Mouse (Mus musculus): ENCODE data around the gene Ier3. TPM values are rescaled to one million over a fixed set of nuclear protein-coding genes. Genes with fewer than 3 reads are reported as not detected.

Ier3 gene
- 2.4 and 3.5 TPM in 2 replicates for polyA plus RNA-seq (2014; fragmentation: Nextera tagmentation; extraction: Ambion mirVana)

DNA sequence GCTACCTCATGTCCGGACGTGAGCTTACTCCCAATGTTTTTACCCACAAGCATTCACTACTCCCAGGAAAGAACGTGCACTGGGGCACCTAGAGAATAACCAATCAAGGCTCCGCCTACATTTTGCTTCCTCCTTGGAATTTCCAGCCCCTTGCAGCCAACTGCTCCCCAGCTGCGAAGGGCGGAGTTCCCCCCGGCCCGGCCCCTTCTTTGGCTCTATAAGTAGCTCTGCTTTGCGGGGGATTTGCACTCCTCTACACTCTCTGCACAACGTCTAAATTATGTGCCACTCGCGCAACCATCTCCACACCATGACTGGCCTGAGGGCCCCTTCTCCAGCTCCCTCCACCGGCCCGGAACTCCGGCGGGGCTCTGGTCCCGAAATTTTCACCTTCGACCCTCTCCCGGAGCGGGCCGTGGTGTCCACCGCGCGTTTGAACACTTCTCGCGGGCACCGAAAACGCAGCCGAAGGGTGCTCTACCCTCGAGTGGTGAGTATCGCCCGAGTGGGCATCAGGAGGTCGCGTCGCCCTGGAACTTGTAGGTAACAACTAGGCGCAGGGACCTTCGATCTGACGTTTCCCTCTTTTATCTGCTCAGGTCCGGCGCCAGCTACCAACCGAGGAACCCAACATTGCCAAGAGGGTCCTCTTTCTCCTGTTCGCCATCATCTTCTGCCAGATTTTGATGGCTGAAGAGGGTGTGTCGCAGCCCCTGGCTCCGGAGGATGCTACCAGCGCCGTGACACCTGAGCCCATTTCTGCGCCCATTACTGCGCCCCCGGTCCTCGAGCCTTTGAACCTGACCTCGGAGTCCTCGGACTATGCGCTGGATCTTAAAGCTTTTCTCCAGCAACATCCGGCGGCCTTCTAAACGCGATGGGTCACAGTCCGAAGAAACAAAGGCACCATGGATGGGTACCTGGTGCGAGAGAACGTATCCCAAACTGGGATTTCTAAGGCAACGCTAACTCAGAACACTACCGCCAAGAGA, at the start of gene Ier3:
Ier3 (plus strand) TSS at position 246 of the 992 bp plus-strand sequence.
- peaks cover 12% of the 10 kb centered on the region; the same call in 1 of the 2 replicates for H3K4me1 ChIP-seq (replicated peaks; ENCODE audit: control insufficient read depth, insufficient read depth, low read length)

DNA sequence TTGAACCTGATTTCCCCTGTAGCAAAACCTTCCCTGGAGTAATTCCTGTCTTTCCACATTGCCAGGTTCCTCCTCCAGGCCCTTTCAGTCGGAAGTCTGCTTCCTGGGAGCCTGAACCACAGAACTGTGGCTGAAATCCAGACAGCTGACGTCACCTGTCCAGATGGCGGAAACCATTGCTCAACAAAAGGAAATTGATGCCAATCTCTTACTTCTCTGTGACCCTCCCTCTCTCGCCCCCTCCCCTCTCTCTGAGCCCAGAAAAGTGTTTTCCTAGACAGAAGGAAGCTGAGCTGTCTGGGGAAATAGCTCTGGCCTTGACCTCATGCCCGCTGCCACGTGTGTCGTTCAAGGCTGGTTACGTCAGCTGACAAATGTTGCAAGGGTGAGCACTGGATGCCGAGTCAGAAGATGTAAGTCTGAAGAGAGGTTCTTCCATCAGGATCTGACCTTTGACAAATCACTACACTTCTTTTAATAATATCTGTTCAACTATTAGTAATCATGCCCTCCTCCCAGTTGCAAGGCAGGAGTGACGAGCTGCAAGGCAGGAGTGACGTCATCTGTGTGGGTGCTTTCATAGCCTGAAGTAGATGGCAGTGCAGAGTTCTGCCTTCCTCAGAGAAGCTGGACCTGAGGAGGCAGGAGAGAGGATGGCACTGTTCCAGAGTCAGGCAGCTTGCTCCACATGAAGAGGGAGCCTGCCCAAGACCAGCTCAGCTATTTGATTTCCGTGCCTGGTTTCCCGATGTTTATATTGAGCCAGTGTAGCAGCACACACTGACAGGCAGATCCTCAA, 44.5 kb upstream of the Ier3 start:
- H3K36me3 ChIP-seq (ENCODE audit: control insufficient read depth, insufficient read depth, low read length) = no peaks in the 10 kb centered on the region
- no peak overlapping the region for H3K4me3 ChIP-seq (ENCODE audit: low read depth, low read length)
- 72% methylated on average over 13 of the region's 13 CpGs for WGBS
- no peaks in the 10 kb centered on the region for H3K4me1 ChIP-seq (replicated peaks; ENCODE audit: control insufficient read depth, insufficient read depth, low read length)
- H3K27ac ChIP-seq (ENCODE audit: low read depth, low read length) = no peak overlapping the region
- no peak overlapping the region for H3K9ac ChIP-seq (ENCODE audit: low read length)
- H3K9me3 ChIP-seq (ENCODE audit: control insufficient read depth, low read length) = no peaks in the 10 kb centered on the region
- ATAC-seq (replicated peaks; ENCODE audit: low FRiP score) = no peak
- no peaks in the 10 kb centered on the region for H3K27me3 ChIP-seq (ENCODE audit: control insufficient read depth, insufficient read depth, low read length)
- no peak overlapping the region for H3K4me2 ChIP-seq (ENCODE audit: low read depth, low read length, severe bottlenecking)
- DNase-seq (ENCODE audit: low spot score) = no peak

More for the DNA sequence above, at the start of gene Ier3:
- under 1% methylated on average over 62 of the region's 62 CpGs for WGBS
- Histone ChIP-seq H3K9ac (ENCODE audit: low read length) (peak within 1 kb of the TSS; percentile 57), H3K36me3 (ENCODE audit: control insufficient read depth, insufficient read depth, low read length) (no peaks in the 10 kb centered on the region; the same call in 1 of the 2 replicates), H3K27me3 (ENCODE audit: control insufficient read depth, insufficient read depth, low read length) (no peaks in the 10 kb centered on the region), H3K4me2 (ENCODE audit: low read depth, low read length, severe bottlenecking) (peak within 1 kb of the TSS; percentile 94), H3K27ac (ENCODE audit: low read depth, low read length) (no peak within 1 kb of the TSS), H3K4me3 (ENCODE audit: low read depth, low read length) (peak within 1 kb of the TSS; percentile 53), H3K9me3 (ENCODE audit: control insufficient read depth, low read length) (no peaks in the 10 kb centered on the region)
- DNase-seq (ENCODE audit: low spot score) (peak; percentile 89), ATAC-seq (replicated peaks; ENCODE audit: low FRiP score) (peak; percentile 40; the same call in 1 of the 2 replicates)

DNA sequence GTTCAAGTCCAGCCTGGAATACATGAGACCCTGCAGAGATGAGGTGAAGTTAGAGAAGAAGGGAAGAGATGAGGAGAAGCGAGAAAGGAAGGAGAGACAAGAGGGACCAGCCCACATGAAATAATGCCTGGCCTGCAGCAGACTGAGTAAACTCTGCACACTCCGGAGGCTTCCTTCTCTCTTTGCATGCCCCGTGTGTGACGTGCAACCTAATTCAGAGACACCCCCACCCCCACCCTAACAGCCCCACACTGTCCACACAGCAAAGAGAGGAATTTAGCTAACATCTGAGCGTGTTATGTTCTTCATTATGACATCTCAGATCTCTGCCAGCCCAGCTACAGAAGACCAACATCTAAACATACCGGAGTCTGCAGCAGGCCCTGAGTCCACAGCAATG, 42.5 kb upstream of the Ier3 start:
- Histone ChIP-seq H3K9me3 (ENCODE audit: control insufficient read depth, low read length) (no peaks in the 10 kb centered on the region), H3K27me3 (ENCODE audit: control insufficient read depth, insufficient read depth, low read length) (no peaks in the 10 kb centered on the region), H3K9ac (ENCODE audit: low read length) (no peak overlapping the region), H3K36me3 (ENCODE audit: control insufficient read depth, insufficient read depth, low read length) (no peaks in the 10 kb centered on the region), H3K4me1 (replicated peaks; ENCODE audit: control insufficient read depth, insufficient read depth, low read length) (no peaks in the 10 kb centered on the region), H3K4me3 (ENCODE audit: low read depth, low read length) (no peak overlapping the region), H3K4me2 (ENCODE audit: low read depth, low read length, severe bottlenecking) (no peak overlapping the region), H3K27ac (ENCODE audit: low read depth, low read length) (no peak overlapping the region)
- DNase-seq (ENCODE audit: low spot score) (no peak), ATAC-seq (replicated peaks; ENCODE audit: low FRiP score) (no peak)
- WGBS = 74% methylated on average over 6 of the region's 6 CpGs

DNA sequence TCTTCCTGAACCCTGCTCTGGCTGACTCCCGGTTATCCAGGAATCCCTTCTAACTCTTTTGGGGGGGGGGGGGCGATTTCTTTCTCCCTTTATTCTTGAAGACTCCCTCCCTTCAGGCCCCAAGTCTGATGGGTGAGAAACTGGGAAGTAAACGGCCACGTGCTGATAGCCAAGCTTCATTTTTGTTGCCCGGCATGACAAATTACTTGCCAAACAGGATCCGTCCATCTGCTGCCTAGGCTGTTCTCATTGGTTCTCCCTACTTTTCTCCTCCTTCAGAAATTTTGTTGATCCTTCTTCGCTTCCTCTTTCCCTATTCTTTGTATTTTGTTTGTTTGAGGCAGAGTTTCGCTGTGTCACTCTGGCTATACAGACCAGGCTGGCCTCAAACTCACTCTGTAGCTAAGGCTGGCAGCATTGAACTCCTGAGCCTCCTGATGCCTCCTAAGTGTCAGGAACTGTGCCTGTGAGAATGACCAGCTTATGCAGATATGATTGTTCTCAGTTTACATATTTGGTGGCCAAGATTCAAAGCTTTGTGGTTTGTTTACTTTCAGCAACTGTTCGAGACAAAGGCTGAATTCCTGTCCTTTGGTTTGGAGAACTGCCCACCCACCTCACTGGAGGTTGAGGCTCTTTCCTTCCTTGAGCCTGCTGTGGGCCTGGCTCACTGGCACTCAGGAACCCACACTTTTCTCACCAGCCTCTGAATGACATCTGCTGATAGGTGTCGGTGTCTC, 41.8 kb upstream of the Ier3 start:
- DNase-seq (ENCODE audit: low spot score) (no peak), ATAC-seq (replicated peaks; ENCODE audit: low FRiP score) (no peak)
- H3K4me2 ChIP-seq (ENCODE audit: low read depth, low read length, severe bottlenecking) = no peak overlapping the region
- no peaks in the 10 kb centered on the region for H3K9me3 ChIP-seq (ENCODE audit: control insufficient read depth, low read length)
- H3K27me3 ChIP-seq (ENCODE audit: control insufficient read depth, insufficient read depth, low read length) = no peaks in the 10 kb centered on the region
- no peaks in the 10 kb centered on the region for H3K4me1 ChIP-seq (replicated peaks; ENCODE audit: control insufficient read depth, insufficient read depth, low read length)
- no peak overlapping the region for H3K9ac ChIP-seq (ENCODE audit: low read length)
- 80% methylated on average over 10 of the region's 10 CpGs for WGBS
- no peak overlapping the region for H3K27ac ChIP-seq (ENCODE audit: low read depth, low read length)
- no peaks in the 10 kb centered on the region for H3K36me3 ChIP-seq (ENCODE audit: control insufficient read depth, insufficient read depth, low read length)
- H3K4me3 ChIP-seq (ENCODE audit: low read depth, low read length) = no peak overlapping the region

DNA sequence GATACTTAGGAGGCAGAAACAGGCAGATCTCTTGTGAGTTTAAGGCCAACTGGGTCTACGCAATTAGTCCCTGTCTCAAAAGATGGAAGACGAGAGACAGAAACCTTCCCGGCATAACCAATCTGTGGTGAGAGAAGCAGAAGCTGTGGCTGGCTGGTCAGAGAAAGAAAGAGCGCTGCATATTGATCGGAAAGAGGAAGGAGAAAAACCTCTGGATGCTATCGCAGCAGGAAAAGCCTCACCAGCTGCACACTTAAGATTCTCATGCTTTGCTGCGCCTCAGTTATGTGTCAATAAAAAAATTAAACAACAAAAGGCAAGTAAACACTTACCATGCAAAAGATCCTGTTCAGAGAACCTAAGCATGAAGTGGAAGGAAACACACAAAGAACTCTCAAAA, 41.1 kb upstream of the Ier3 start:
- Histone ChIP-seq H3K27me3 (ENCODE audit: control insufficient read depth, insufficient read depth, low read length) (no peaks in the 10 kb centered on the region), H3K9me3 (ENCODE audit: control insufficient read depth, low read length) (no peaks in the 10 kb centered on the region), H3K27ac (ENCODE audit: low read depth, low read length) (no peak overlapping the region), H3K36me3 (ENCODE audit: control insufficient read depth, insufficient read depth, low read length) (no peaks in the 10 kb centered on the region), H3K4me1 (replicated peaks; ENCODE audit: control insufficient read depth, insufficient read depth, low read length) (no peaks in the 10 kb centered on the region), H3K4me3 (ENCODE audit: low read depth, low read length) (no peak overlapping the region), H3K9ac (ENCODE audit: low read length) (no peak overlapping the region), H3K4me2 (ENCODE audit: low read depth, low read length, severe bottlenecking) (no peak overlapping the region)
- DNase-seq (ENCODE audit: low spot score) = no peak
- WGBS = 92% methylated on average over 7 of the region's 7 CpGs
- ATAC-seq (replicated peaks; ENCODE audit: low FRiP score) = no peak

DNA sequence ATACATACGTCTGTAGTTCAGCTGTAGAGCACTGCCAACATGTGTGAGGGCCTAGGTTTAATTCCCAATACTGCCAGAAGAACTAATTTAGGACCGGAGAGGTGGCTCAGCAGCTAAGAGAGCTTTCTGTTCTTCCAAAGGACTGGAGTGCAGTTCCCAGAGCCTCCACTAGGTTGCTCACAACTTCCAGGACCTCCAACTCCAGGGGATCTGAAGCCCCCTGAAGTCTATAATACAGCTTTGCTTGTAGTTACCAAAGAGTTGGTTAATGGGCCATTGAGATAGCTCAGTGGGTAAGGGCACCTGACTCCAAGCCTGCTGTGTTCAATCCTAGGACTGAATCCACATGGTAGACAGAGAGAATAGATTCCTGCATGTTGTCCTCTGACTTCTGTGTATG, 39.1 kb upstream of the Ier3 start:
- Histone ChIP-seq H3K4me1 (replicated peaks; ENCODE audit: control insufficient read depth, insufficient read depth, low read length) (no peaks in the 10 kb centered on the region), H3K4me3 (ENCODE audit: low read depth, low read length) (no peak overlapping the region), H3K4me2 (ENCODE audit: low read depth, low read length, severe bottlenecking) (no peak overlapping the region), H3K27me3 (ENCODE audit: control insufficient read depth, insufficient read depth, low read length) (no peaks in the 10 kb centered on the region), H3K36me3 (ENCODE audit: control insufficient read depth, insufficient read depth, low read length) (no peaks in the 10 kb centered on the region), H3K9ac (ENCODE audit: low read length) (no peak overlapping the region), H3K9me3 (ENCODE audit: control insufficient read depth, low read length) (no peaks in the 10 kb centered on the region), H3K27ac (ENCODE audit: low read depth, low read length) (no peak overlapping the region)
- WGBS = 71% methylated on average over 2 of the region's 2 CpGs
- peak; percentile 63 for DNase-seq (ENCODE audit: low spot score)
- ATAC-seq (replicated peaks; ENCODE audit: low FRiP score) = no peak

DNA sequence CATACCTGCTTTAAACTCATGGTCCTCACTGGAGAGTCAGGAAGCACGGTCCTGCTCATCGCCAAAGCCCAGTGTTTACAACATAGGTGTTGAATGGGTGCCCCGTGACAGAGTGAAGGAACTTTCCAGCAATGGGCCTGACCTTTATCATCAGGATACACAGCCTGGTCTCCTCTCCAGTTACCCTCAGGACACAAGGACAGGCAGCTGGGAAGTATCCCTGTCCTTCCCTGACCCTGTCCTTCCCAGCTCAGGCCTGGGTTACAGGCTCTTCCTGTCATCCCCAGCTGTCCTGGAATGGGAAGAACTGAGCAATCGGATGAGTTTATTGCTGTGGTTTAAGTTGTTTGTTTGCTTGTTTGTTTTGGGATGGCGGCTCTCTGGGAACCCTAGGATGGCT, 38.6 kb upstream of the Ier3 start:
- DNase-seq (ENCODE audit: low spot score) (no peak), ATAC-seq (replicated peaks; ENCODE audit: low FRiP score) (no peak)
- no peaks in the 10 kb centered on the region for H3K27me3 ChIP-seq (ENCODE audit: control insufficient read depth, insufficient read depth, low read length)
- no peaks in the 10 kb centered on the region for H3K4me1 ChIP-seq (replicated peaks; ENCODE audit: control insufficient read depth, insufficient read depth, low read length)
- no peak overlapping the region for H3K27ac ChIP-seq (ENCODE audit: low read depth, low read length)
- no peak overlapping the region for H3K9ac ChIP-seq (ENCODE audit: low read length)
- no peak overlapping the region for H3K4me3 ChIP-seq (ENCODE audit: low read depth, low read length)
- no peak overlapping the region for H3K4me2 ChIP-seq (ENCODE audit: low read depth, low read length, severe bottlenecking)
- H3K36me3 ChIP-seq (ENCODE audit: control insufficient read depth, insufficient read depth, low read length) = no peaks in the 10 kb centered on the region
- 91% methylated on average over 5 of the region's 5 CpGs for WGBS
- no peaks in the 10 kb centered on the region for H3K9me3 ChIP-seq (ENCODE audit: control insufficient read depth, low read length)

DNA sequence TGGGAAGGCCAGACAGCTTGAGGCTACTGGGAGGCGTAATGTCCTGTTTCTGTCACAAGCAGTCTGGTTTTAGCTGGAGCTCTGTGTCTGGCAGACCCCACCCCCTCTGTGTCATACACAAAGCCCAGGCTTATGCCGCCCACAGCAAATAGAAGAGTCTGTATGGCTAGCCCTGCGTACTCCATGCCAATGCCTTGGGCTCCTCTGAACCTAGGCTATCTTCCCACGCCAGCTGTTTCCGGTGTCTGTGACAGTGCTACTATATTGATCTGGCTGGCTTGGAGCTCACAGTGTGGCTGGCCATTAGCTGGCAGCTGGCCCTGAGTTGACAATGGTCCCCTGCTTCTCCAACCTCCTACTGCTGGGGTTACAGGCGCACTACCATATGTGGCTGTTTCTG, 37.5 kb upstream of the Ier3 start:
- ATAC-seq (replicated peaks; ENCODE audit: low FRiP score) (no peak), DNase-seq (ENCODE audit: low spot score) (no peak)
- Histone ChIP-seq H3K9ac (ENCODE audit: low read length) (no peak overlapping the region), H3K9me3 (ENCODE audit: control insufficient read depth, low read length) (no peaks in the 10 kb centered on the region), H3K4me3 (ENCODE audit: low read depth, low read length) (no peak overlapping the region), H3K27me3 (ENCODE audit: control insufficient read depth, insufficient read depth, low read length) (no peaks in the 10 kb centered on the region), H3K36me3 (ENCODE audit: control insufficient read depth, insufficient read depth, low read length) (no peaks in the 10 kb centered on the region), H3K4me1 (replicated peaks; ENCODE audit: control insufficient read depth, insufficient read depth, low read length) (no peaks in the 10 kb centered on the region), H3K27ac (ENCODE audit: low read depth, low read length) (no peak overlapping the region), H3K4me2 (ENCODE audit: low read depth, low read length, severe bottlenecking) (no peak overlapping the region)
- 85% methylated on average over 6 of the region's 6 CpGs for WGBS
